Comparison of ENCODE assay signal across 8 mouse cellular contexts in genomic region chr7:143016424-143017142, GRCm38 (mm10). TPM values are rescaled to one million over a fixed set of nuclear protein-coding genes. Genes with fewer than 3 reads are reported as not detected.
A peak's percentile ranks its signal among the peaks of the same experiment; 100 is the strongest.
DNase-seq lines count a peak whose midpoint lies in the region; ATAC-seq lines count a peak whose summit lies in the region.

No protein-coding gene starts in this region.

- no peak overlapping the region for H3K4me3 ChIP-seq in heart, embryonic 12.5 days
- H3K4me3 ChIP-seq in embryonic facial prominence, embryonic 14.5 days (ENCODE audit: low read depth, low read length): no peak overlapping the region
- no peak overlapping the region for H3K4me3 ChIP-seq in limb, embryonic 15.5 days

- no peaks in the 10 kb centered on the region for H3K27me3 ChIP-seq in heart, embryonic 12.5 days (replicated peaks)
- H3K27me3 ChIP-seq in embryonic facial prominence, embryonic 14.5 days (replicated peaks; ENCODE audit: control insufficient read depth, insufficient read depth, low read length): no peaks in the 10 kb centered on the region
- no peaks in the 10 kb centered on the region for H3K27me3 ChIP-seq in limb, embryonic 15.5 days

- H3K9ac ChIP-seq in heart, embryonic 12.5 days: no peak overlapping the region
- no peak overlapping the region for H3K9ac ChIP-seq in embryonic facial prominence, embryonic 14.5 days (ENCODE audit: low read depth, low read length)
- no peak overlapping the region for H3K9ac ChIP-seq in limb, embryonic 15.5 days

- H3K36me3 ChIP-seq in heart, embryonic 12.5 days: no peaks in the 10 kb centered on the region
- no peaks in the 10 kb centered on the region for H3K36me3 ChIP-seq in embryonic facial prominence, embryonic 14.5 days (ENCODE audit: control insufficient read depth, insufficient read depth, low read length)
- no peaks in the 10 kb centered on the region for H3K36me3 ChIP-seq in limb, embryonic 15.5 days

- H3K4me2 ChIP-seq in heart, embryonic 12.5 days: peak overlapping the region; percentile 42
- no peak overlapping the region for H3K4me2 ChIP-seq in embryonic facial prominence, embryonic 14.5 days (ENCODE audit: low read depth, low read length)
- no peak overlapping the region for H3K4me2 ChIP-seq in limb, embryonic 15.5 days

- H3K4me1 ChIP-seq in heart, embryonic 12.5 days (replicated peaks): peaks cover 68% of the 10 kb centered on the region
- H3K4me1 ChIP-seq in embryonic facial prominence, embryonic 14.5 days (ENCODE audit: control insufficient read depth, insufficient read depth, low read length): peaks cover 15% of the 10 kb centered on the region
- peaks cover 32% of the 10 kb centered on the region for H3K4me1 ChIP-seq in limb, embryonic 15.5 days

- DNase-seq in heart, adult 8-10 months (ENCODE audit: low spot score): no peak
- DNase-seq in 3T3-L1 (ENCODE audit: low read depth, low spot score): peak; percentile 14
- DNase-seq in embryonic facial prominence, embryonic 14.5 days (ENCODE audit: low spot score): no peak
- no peak for DNase-seq in layer of hippocampus, postnatal 36 days
- DNase-seq in layer of hippocampus, adult 9-10 months (ENCODE audit: low spot score): no peak

- peak; percentile 39 for ATAC-seq in heart, embryonic 12.5 days (ENCODE audit: insufficient number of reproducible peaks, low FRiP score)
- ATAC-seq in embryonic facial prominence, embryonic 14.5 days (ENCODE audit: low read depth): no peak; the same call in 1 of the 2 replicates
- ATAC-seq in limb, embryonic 15.5 days (ENCODE audit: insufficient number of reproducible peaks, low FRiP score, low TSS enrichment, low read depth): no peak
- no peak for ATAC-seq in megakaryocyte-erythroid progenitor cell, adult 5-6 weeks (replicated peaks; ENCODE audit: low FRiP score, low TSS enrichment, poor library complexity, severe bottlenecking)

- 56% methylated on average over 9 of the region's 9 CpGs for WGBS in heart, embryonic 12.5 days
- WGBS in embryonic facial prominence, embryonic 14.5 days: 58% methylated on average over 9 of the region's 9 CpGs
- WGBS in limb, embryonic 15.5 days: 64% methylated on average over 9 of the region's 9 CpGs

- no peaks in the 10 kb centered on the region for H3K9me3 ChIP-seq in heart, embryonic 12.5 days (replicated peaks)
- no peaks in the 10 kb centered on the region for H3K9me3 ChIP-seq in embryonic facial prominence, embryonic 14.5 days (ENCODE audit: control insufficient read depth, low read length)
- no peaks in the 10 kb centered on the region for H3K9me3 ChIP-seq in limb, embryonic 15.5 days

- H3K27ac ChIP-seq in heart, embryonic 12.5 days (ENCODE audit: poor library complexity, severe bottlenecking): peak overlapping the region; percentile 76
- peak overlapping the region; percentile 52 for H3K27ac ChIP-seq in embryonic facial prominence, embryonic 14.5 days (replicated peaks; ENCODE audit: low read depth, low read length)
- H3K27ac ChIP-seq in limb, embryonic 15.5 days: peak overlapping the region; percentile 39

RNA-seq across cellular contexts. Expression of gene Tspan32, which starts 11.7 kb away (rescaled TPM):
- polyA plus RNA-seq in heart, embryonic 12.5 days (2016; fragmentation: Nextera tagmentation; extraction: Ambion mirVana): 7.0 and 7.7 TPM in 2 replicates
- total RNA-seq in heart, adult 8-10 months (2022): 1 to 10 TPM in 1 of 4 experiments, under 1 TPM in 3; 0.27 to 2.8 (median 0.52) TPM
- 3.5 TPM in 2 replicates for polyA plus RNA-seq in embryonic facial prominence, embryonic 14.5 days (2014; fragmentation: Nextera tagmentation; extraction: Ambion mirVana)
- 7.2 and 8.3 TPM in 2 replicates for polyA plus RNA-seq in limb, embryonic 15.5 days (2015; fragmentation: Nextera tagmentation; extraction: Ambion mirVana)
- total RNA-seq in layer of hippocampus, postnatal 36 days (2021): under 1 TPM in 1 of 2 experiments, not detected in 1; 0.23 TPM
- 163 and 191 TPM in 2 replicates for total RNA-seq in megakaryocyte-erythroid progenitor cell, adult 5-6 weeks (2014; fragmentation: Nextera tagmentation)
- total RNA-seq in megakaryocyte-erythroid progenitor cell, adult 5-6 weeks (2017): 94.2 and 132 TPM in 2 replicates

RNA-seq across cellular contexts. Expression of gene Cd81, which starts 36.0 kb away (rescaled TPM):
- polyA plus RNA-seq in heart, embryonic 12.5 days (2016; fragmentation: Nextera tagmentation; extraction: Ambion mirVana): 701 and 712 TPM in 2 replicates
- total RNA-seq in heart, adult 8-10 months (2022): 100 to 1,000 TPM; 397 to 430 (median 418) TPM
- polyA plus RNA-seq in embryonic facial prominence, embryonic 14.5 days (2014; fragmentation: Nextera tagmentation; extraction: Ambion mirVana): 635 and 636 TPM in 2 replicates
- polyA plus RNA-seq in limb, embryonic 15.5 days (2015; fragmentation: Nextera tagmentation; extraction: Ambion mirVana): 692 and 762 TPM in 2 replicates
- total RNA-seq in layer of hippocampus, postnatal 36 days (2021): 100 to 1,000 TPM; 441 to 447 TPM
- total RNA-seq in megakaryocyte-erythroid progenitor cell, adult 5-6 weeks (2014; fragmentation: Nextera tagmentation): 194 and 203 TPM in 2 replicates
- 214 and 238 TPM in 2 replicates for total RNA-seq in megakaryocyte-erythroid progenitor cell, adult 5-6 weeks (2017)

RNA-seq across cellular contexts. Expression of gene Ascl2, which starts 47.5 kb away (rescaled TPM):
- 0.23 and 0.31 TPM in 2 replicates for polyA plus RNA-seq in heart, embryonic 12.5 days (2016; fragmentation: Nextera tagmentation; extraction: Ambion mirVana)
- not detected for total RNA-seq in heart, adult 8-10 months (2022)
- 0.89 and 1.00 TPM in 2 replicates for polyA plus RNA-seq in embryonic facial prominence, embryonic 14.5 days (2014; fragmentation: Nextera tagmentation; extraction: Ambion mirVana)
- polyA plus RNA-seq in limb, embryonic 15.5 days (2015; fragmentation: Nextera tagmentation; extraction: Ambion mirVana): 1.8 TPM in 2 replicates
- under 1 TPM in 1 of 2 experiments, not detected in 1; 0.27 TPM for total RNA-seq in layer of hippocampus, postnatal 36 days (2021)
- not detected in 2 replicates for total RNA-seq in megakaryocyte-erythroid progenitor cell, adult 5-6 weeks (2014; fragmentation: Nextera tagmentation)
- total RNA-seq in megakaryocyte-erythroid progenitor cell, adult 5-6 weeks (2017): 0.99 TPM in 1 of 2 replicates, not detected in the other

RNA-seq across cellular contexts. Expression of gene Tssc4, which starts 52.5 kb away (rescaled TPM):
- polyA plus RNA-seq in heart, embryonic 12.5 days (2016; fragmentation: Nextera tagmentation; extraction: Ambion mirVana): 57.1 and 61.7 TPM in 2 replicates
- 10 to 100 TPM; 13.6 to 15.2 (median 14.3) TPM for total RNA-seq in heart, adult 8-10 months (2022)
- polyA plus RNA-seq in embryonic facial prominence, embryonic 14.5 days (2014; fragmentation: Nextera tagmentation; extraction: Ambion mirVana): 52.2 and 66.7 TPM in 2 replicates
- polyA plus RNA-seq in limb, embryonic 15.5 days (2015; fragmentation: Nextera tagmentation; extraction: Ambion mirVana): 97.1 and 98.8 TPM in 2 replicates
- total RNA-seq in layer of hippocampus, postnatal 36 days (2021): 10 to 100 TPM; 40.0 to 46.3 TPM
- 36.9 and 58.7 TPM in 2 replicates for total RNA-seq in megakaryocyte-erythroid progenitor cell, adult 5-6 weeks (2014; fragmentation: Nextera tagmentation)
- total RNA-seq in megakaryocyte-erythroid progenitor cell, adult 5-6 weeks (2017): 15.5 and 37.8 TPM in 2 replicates

Comparison
In these comparisons a context has a peak if more than half of its experiments do, and no peak if none do; other contexts are left out.
1. RNA of gene Tspan32, which starts 11.7 kb away (total RNA-seq): 94.2 to 191 TPM in megakaryocyte-erythroid progenitor cell, adult 5-6 weeks; 0.27 to 2.8 TPM in heart, adult 8-10 months and 0.23 TPM in layer of hippocampus, postnatal 36 days; every median in the first group is over 10 times any median in the second.
2. Peak in every context shown above with its lines, with median percentiles within 50 percentile points of each other: H3K27ac ChIP-seq.